Mouse (Mus musculus): Measurements from ENCODE around the gene Plce1. TPM values are rescaled to one million over a fixed set of nuclear protein-coding genes. Genes with fewer than 3 reads are reported as not detected.

Gene Plce1
- total and polyA plus RNA-seq, 2 experiments from 2014 or later: 5.2 to 10.0 TPM

GRCm38 (mm10) chr19:38593225-38593897, 112.5 kb downstream of the Plce1 start:
- Histone ChIP-seq H3K36me3 (ENCODE audit: insufficient read depth, low read length) (no peaks in the 10 kb centered on the region), H3K4me1 (ENCODE audit: insufficient read depth, low read length) (0 out of 2 replicates have a peak, but pooled peaks cover 7% of the 10 kb centered on the region), H3K9me3 (ENCODE audit: low read length) (no peaks in the 10 kb centered on the region), H3K27me3 (ENCODE audit: insufficient read depth, low read length) (no peaks in the 10 kb centered on the region), H3K27ac (no peak overlapping the region), H3K9ac (replicated peaks; ENCODE audit: low read length) (no peak overlapping the region), H3K4me3 (ENCODE audit: low read length) (no peak overlapping the region), H3K4me2 (ENCODE audit: low read depth, low read length) (no peak overlapping the region)
- 89% methylated on average over 12 of the region's 12 CpGs for WGBS
- ATAC-seq: no peak
- TF ChIP-seq CTCF (IDR thresholded peaks at IDR 0.05; ENCODE audit: low read depth): no peak
- DNase-seq (ENCODE audit: low spot score): no peak

GRCm38 (mm10) chr19:38596096-38596495, 115.2 kb downstream of the Plce1 start:
- Histone ChIP-seq H3K9me3 (ENCODE audit: low read length) (no peaks in the 10 kb centered on the region), H3K27ac (no peak overlapping the region), H3K9ac (replicated peaks; ENCODE audit: low read length) (no peak overlapping the region), H3K27me3 (ENCODE audit: insufficient read depth, low read length) (no peaks in the 10 kb centered on the region), H3K4me1 (ENCODE audit: insufficient read depth, low read length) (0 out of 2 replicates have a peak, but pooled peaks cover 7% of the 10 kb centered on the region), H3K4me2 (ENCODE audit: low read depth, low read length) (no peak overlapping the region), H3K4me3 (ENCODE audit: low read length) (no peak overlapping the region), H3K36me3 (ENCODE audit: insufficient read depth, low read length) (no peaks in the 10 kb centered on the region)
- no peak for TF ChIP-seq CTCF (IDR thresholded peaks at IDR 0.05; ENCODE audit: low read depth)
- WGBS: 91% methylated on average over 4 of the region's 4 CpGs
- DNase-seq (ENCODE audit: low spot score) (no peak), ATAC-seq (no peak)

GRCm38 (mm10) chr19:38597392-38597791, 116.5 kb downstream of the Plce1 start:
- no peak overlapping the region for H3K27ac ChIP-seq
- WGBS: 87% methylated on average over 2 of the region's 2 CpGs
- 0 out of 2 replicates have a peak, but pooled peaks cover 3% of the 10 kb centered on the region for H3K4me1 ChIP-seq (ENCODE audit: insufficient read depth, low read length)
- TF ChIP-seq CTCF (IDR thresholded peaks at IDR 0.05; ENCODE audit: low read depth): no peak
- no peaks in the 10 kb centered on the region for H3K36me3 ChIP-seq (ENCODE audit: insufficient read depth, low read length)
- H3K9me3 ChIP-seq (ENCODE audit: low read length): no peaks in the 10 kb centered on the region
- H3K9ac ChIP-seq (replicated peaks; ENCODE audit: low read length): no peak overlapping the region
- H3K27me3 ChIP-seq (ENCODE audit: insufficient read depth, low read length): no peaks in the 10 kb centered on the region
- no peak for DNase-seq (ENCODE audit: low spot score)
- no peak overlapping the region for H3K4me3 ChIP-seq (ENCODE audit: low read length)
- ATAC-seq: no peak
- H3K4me2 ChIP-seq (ENCODE audit: low read depth, low read length): no peak overlapping the region

- Histone ChIP-seq H3K4me2 (ENCODE audit: low read depth, low read length) (no peak overlapping the region), H3K27ac (no peak overlapping the region), H3K4me3 (ENCODE audit: low read length) (no peak overlapping the region), H3K27me3 (ENCODE audit: insufficient read depth, low read length) (no peaks in the 10 kb centered on the region), H3K4me1 (ENCODE audit: insufficient read depth, low read length) (0 out of 2 replicates have a peak, but pooled peaks cover 5% of the 10 kb centered on the region), H3K9ac (replicated peaks; ENCODE audit: low read length) (no peak overlapping the region), H3K36me3 (ENCODE audit: insufficient read depth, low read length) (no peaks in the 10 kb centered on the region), H3K9me3 (ENCODE audit: low read length) (no peaks in the 10 kb centered on the region)
- TF ChIP-seq CTCF (IDR thresholded peaks at IDR 0.05; ENCODE audit: low read depth): no peak
- no peak for DNase-seq (ENCODE audit: low spot score)
- ATAC-seq: no peak
- 84% methylated on average over 3 of the region's 3 CpGs for WGBS
These were observed 118.1 kb downstream of the Plce1 start for GRCm38 (mm10) chr19:38599001-38599400.

- Histone ChIP-seq H3K27me3 (ENCODE audit: insufficient read depth, low read length) (no peaks in the 10 kb centered on the region), H3K27ac (no peak overlapping the region), H3K4me3 (ENCODE audit: low read length) (no peak overlapping the region), H3K36me3 (ENCODE audit: insufficient read depth, low read length) (no peaks in the 10 kb centered on the region), H3K9ac (replicated peaks; ENCODE audit: low read length) (no peak overlapping the region), H3K4me1 (ENCODE audit: insufficient read depth, low read length) (0 out of 2 replicates have a peak, but pooled peaks cover 5% of the 10 kb centered on the region), H3K4me2 (ENCODE audit: low read depth, low read length) (no peak overlapping the region), H3K9me3 (ENCODE audit: low read length) (no peaks in the 10 kb centered on the region)
- 73% methylated on average over 5 of the region's 5 CpGs for WGBS
- ATAC-seq: no peak
- no peak for TF ChIP-seq CTCF (IDR thresholded peaks at IDR 0.05; ENCODE audit: low read depth)
- no peak for DNase-seq (ENCODE audit: low spot score)
These were observed 120.2 kb downstream of the Plce1 start for GRCm38 (mm10) chr19:38601127-38601526.

- ATAC-seq (peak; percentile 76), DNase-seq (ENCODE audit: low spot score) (peak; percentile 49)
- Histone ChIP-seq H3K9me3 (ENCODE audit: low read length) (no peaks in the 10 kb centered on the region), H3K27ac (no peak overlapping the region), H3K4me2 (ENCODE audit: low read depth, low read length) (no peak overlapping the region), H3K4me3 (ENCODE audit: low read length) (no peak overlapping the region), H3K36me3 (ENCODE audit: insufficient read depth, low read length) (no peaks in the 10 kb centered on the region), H3K4me1 (ENCODE audit: insufficient read depth, low read length) (0 out of 2 replicates have a peak, but pooled peaks cover 5% of the 10 kb centered on the region), H3K9ac (replicated peaks; ENCODE audit: low read length) (no peak overlapping the region), H3K27me3 (ENCODE audit: insufficient read depth, low read length) (no peaks in the 10 kb centered on the region)
- 46% methylated on average over 9 of the region's 9 CpGs for WGBS
- no peak for TF ChIP-seq CTCF (IDR thresholded peaks at IDR 0.05; ENCODE audit: low read depth)
These were observed 121.9 kb downstream of the Plce1 start for GRCm38 (mm10) chr19:38602811-38603210.

- H3K4me1 ChIP-seq (ENCODE audit: insufficient read depth, low read length): 0 out of 2 replicates have a peak, but pooled peaks cover 5% of the 10 kb centered on the region
- H3K9ac ChIP-seq (replicated peaks; ENCODE audit: low read length): no peak overlapping the region
- no peak overlapping the region for H3K4me3 ChIP-seq (ENCODE audit: low read length)
- WGBS: 89% methylated on average over 5 of the region's 5 CpGs
- no peaks in the 10 kb centered on the region for H3K27me3 ChIP-seq (ENCODE audit: insufficient read depth, low read length)
- H3K27ac ChIP-seq: no peak overlapping the region
- DNase-seq (ENCODE audit: low spot score) (no peak), ATAC-seq (no peak)
- TF ChIP-seq CTCF (IDR thresholded peaks at IDR 0.05; ENCODE audit: low read depth): no peak
- H3K4me2 ChIP-seq (ENCODE audit: low read depth, low read length): no peak overlapping the region
- no peaks in the 10 kb centered on the region for H3K9me3 ChIP-seq (ENCODE audit: low read length)
- H3K36me3 ChIP-seq (ENCODE audit: insufficient read depth, low read length): no peaks in the 10 kb centered on the region
These were observed 126.3 kb downstream of the Plce1 start for GRCm38 (mm10) chr19:38607236-38607635.
